In the genomic region with DNA sequence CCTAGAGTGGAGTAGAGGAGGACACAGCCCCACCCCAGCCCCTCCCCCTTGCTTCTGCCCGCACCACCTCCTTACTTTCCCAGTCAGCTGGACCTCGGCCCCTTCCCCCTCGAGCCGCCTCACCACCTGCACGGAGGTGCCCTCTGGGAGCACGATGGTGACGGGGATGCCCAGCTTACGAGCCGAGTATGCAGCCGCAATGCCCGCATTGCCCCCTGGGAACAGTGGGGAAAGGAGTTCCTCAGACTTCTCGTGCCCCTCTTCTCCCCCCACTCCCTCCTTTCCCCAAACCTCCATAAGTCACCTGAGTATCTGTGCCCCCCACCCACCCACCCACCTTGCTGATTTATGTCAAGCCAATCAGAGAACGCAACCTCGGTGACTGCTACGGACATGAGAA, we compare ENCODE assay signal across 24 mouse cellular contexts. TPM values are rescaled to one million over a fixed set of nuclear protein-coding genes. Genes with fewer than 3 reads are reported as not detected.
DNase-seq lines count a peak whose midpoint lies in the region; ATAC-seq and TF ChIP-seq lines count a peak whose summit lies in the region.
"Had no signal": no experiment of that assay in that cellular context is flagged by ENCODE, and none has a peak within 500 bp of the region (broad histone marks: within the 10 kb centered on the region; RNA-seq: fewer than 3 reads in every experiment).

No protein-coding gene starts in this region.

- H3K4me1 ChIP-seq in CH12.LX (ENCODE audit: control insufficient read depth in 1 of 2, insufficient read depth in 2 of 2), result peaks cover 13 to 45% of the 10 kb centered on the region in 2 experiments; a peak in 3 of 4 replicates
- peaks cover 8% of the 10 kb centered on the region for H3K4me1 ChIP-seq in liver, postnatal 0 days (ENCODE audit: insufficient read depth)

- WGBS in liver, postnatal 0 days (ENCODE audit: insufficient replicate concordance), result 67% methylated on average over 15 of the region's 15 CpGs

- H3K27ac ChIP-seq in CH12.LX (ENCODE audit: insufficient read depth, low read depth), result no peak overlapping the region
- no peak overlapping the region for H3K27ac ChIP-seq in liver, postnatal 0 days (ENCODE audit: low read depth)

- no peak for ATAC-seq in liver, postnatal 0 days
- ATAC-seq: activated CD4-positive, CD25-positive, alpha-beta regulatory T cell, adult 4 months; CD4-positive, CD25-positive, alpha-beta regulatory T cell, adult 4 months; Patski had no signal

- H3K4me3 ChIP-seq in CH12.LX (replicated peaks in 1 of 3; ENCODE audit: low read depth in 2 of 3, low read length in 2 of 3, poor library complexity in 1 of 3), result no peak overlapping the region
- no peak overlapping the region for H3K4me3 ChIP-seq in liver, postnatal 0 days (ENCODE audit: low read depth, low read length)

- H3K9me3 ChIP-seq in CH12.LX (replicated peaks; ENCODE audit: low read length), result peaks cover 15% of the 10 kb centered on the region
- H3K9me3 ChIP-seq in liver, postnatal 0 days (ENCODE audit: low read length), result no peaks in the 10 kb centered on the region

- TF ChIP-seq CTCF in CH12.LX (conservative IDR thresholded peaks at IDR 0.05 in 1 of 2, IDR thresholded peaks at IDR 0.05 in 1 of 2; ENCODE audit: low read depth in 2 of 2, low read length in 2 of 2), result no peak
- no peak for TF ChIP-seq CTCF in liver, postnatal 0 days (IDR thresholded peaks at IDR 0.05; ENCODE audit: low read depth)

- dilution Hi-C loops in CH12.LX (cut with MboI; ENCODE audit: extremely low pct_ligation_motif_present, extremely low pct_unique_long_range_greater_than_20kb, low sequenced_read_pairs), result no loop called here

- peak overlapping the region; percentile 57 for H3K4me2 ChIP-seq in CH12.LX (ENCODE audit: insufficient read depth, low read depth, poor library complexity, severe bottlenecking)
- no peak overlapping the region for H3K4me2 ChIP-seq in liver, postnatal 0 days (ENCODE audit: low read depth, low read length)

- peak; percentile 43 for DNase-seq in testis, postnatal 10 days (ENCODE audit: low spot score)
- DNase-seq in testis, postnatal 14 days (ENCODE audit: low spot score), result no peak
- DNase-seq in CH12.LX (ENCODE audit: extremely low read depth), result peak; percentile 26
- DNase-seq in liver, postnatal 0 days, result no peak
- DNase-seq: adrenal gland, adult 2 months; adrenal gland, adult 8-10 months; adrenal gland, postnatal 10 days; adrenal gland, postnatal 14 days; adrenal gland, postnatal 25 days; adrenal gland, postnatal 36 days; B cell, adult 2 months; cerebellum, adult 11 months; cerebellum, adult 11-12 months; cerebellum, adult 18-20 months; cerebellum, adult 2 months had no signal

- TF ChIP-seq EP300 in CH12.LX (IDR thresholded peaks at IDR 0.05; ENCODE audit: low read length), result 0 out of 2 replicates have a peak, but pooled peaks have one; percentile 23
- no peak for TF ChIP-seq EP300 in liver, postnatal 0 days (IDR thresholded peaks at IDR 0.05; ENCODE audit: low read depth)

- peaks cover 74% of the 10 kb centered on the region for H3K27me3 ChIP-seq in CH12.LX (replicated peaks)
- H3K27me3 ChIP-seq in liver, postnatal 0 days (ENCODE audit: insufficient read depth, low read length), result 0 out of 2 replicates have a peak, but pooled peaks cover 11% of the 10 kb centered on the region
- H3K27me3 ChIP-seq: Patski had no signal

- H3K79me2 ChIP-seq in CH12.LX (replicated peaks; ENCODE audit: control insufficient read depth, extremely low read depth, insufficient read depth, poor library complexity, severe bottlenecking), result no peaks in the 10 kb centered on the region

- in situ Hi-C loops in CH12.LX (cut with MboI; ENCODE audit: low pct_ligation_motif_present, low pct_unique_long_range_greater_than_20kb, low sequenced_read_pairs), result no loop called here

- no peak for TF ChIP-seq POLR2A in CH12.LX (IDR thresholded peaks at IDR 0.05; ENCODE audit: low read depth, low read length)

- no peaks in the 10 kb centered on the region for H3K36me3 ChIP-seq in CH12.LX (replicated peaks in 1 of 2; ENCODE audit: control insufficient read depth in 1 of 2, insufficient read depth in 1 of 2, low read length in 1 of 2)
- H3K36me3 ChIP-seq in liver, postnatal 0 days (replicated peaks; ENCODE audit: insufficient read depth, low read length), result no peaks in the 10 kb centered on the region

- no peak overlapping the region for H3K9ac ChIP-seq in CH12.LX (ENCODE audit: insufficient read depth, low read depth)
- H3K9ac ChIP-seq in liver, postnatal 0 days (replicated peaks), result no peak overlapping the region

- no peak for TF ChIP-seq RAD21 in CH12.LX (IDR thresholded peaks at IDR 0.05; ENCODE audit: low read depth, low read length)

TF ChIP-seq in CH12.LX, 34 proteins besides CTCF, POLR2A, EP300 and RAD21:
- TF ChIP-seq HCFC1 (IDR thresholded peaks at IDR 0.05; ENCODE audit: low read depth, low read length) (no peak), CHD1 (IDR thresholded peaks at IDR 0.05; ENCODE audit: low read depth, low read length) (no peak), CHD2 (IDR thresholded peaks at IDR 0.05; ENCODE audit: low read length) (peak; percentile 33; the same call in 1 of the 2 replicates), PAX5 (IDR thresholded peaks at IDR 0.05; ENCODE audit: low read length) (no peak), ZC3H11A (IDR thresholded peaks at IDR 0.05; ENCODE audit: low read depth, low read length) (no peak), E2F4 (IDR thresholded peaks at IDR 0.05; ENCODE audit: insufficient replicate concordance, low read depth, low read length) (no peak), TCF12 (IDR thresholded peaks at IDR 0.05; ENCODE audit: low read depth, low read length) (peak; percentile 79), SIN3A (IDR thresholded peaks at IDR 0.05; ENCODE audit: low read length) (no peak), BHLHE40 (IDR thresholded peaks at IDR 0.05; ENCODE audit: low read depth, low read length) (peak; percentile 75), IRF4 (IDR thresholded peaks at IDR 0.05; ENCODE audit: low read depth, low read length) (peak; percentile 35; the same call in 1 of the 2 replicates), MAZ (IDR thresholded peaks at IDR 0.05; ENCODE audit: low read depth, low read length) (0 out of 2 replicates have a peak, but pooled peaks have one; percentile 24), USF2 (conservative IDR thresholded peaks at IDR 0.05; ENCODE audit: low read depth, low read length) (no peak), ETS1 (conservative IDR thresholded peaks at IDR 0.05; ENCODE audit: low read depth, low read length) (peak; percentile 83), USF1 (IDR thresholded peaks at IDR 0.05; ENCODE audit: low read depth, low read length) (no peak), ELF1 (IDR thresholded peaks at IDR 0.05; ENCODE audit: low read depth, low read length) (no peak), MEF2A (IDR thresholded peaks at IDR 0.05; ENCODE audit: borderline replicate concordance, low read depth, low read length) (0 out of 2 replicates have a peak, but pooled peaks have one; percentile 20), MAFK (IDR thresholded peaks at IDR 0.05; ENCODE audit: insufficient replicate concordance, low read length) (0 out of 2 replicates have a peak, but pooled peaks have one; percentile 20), SMC3 (IDR thresholded peaks at IDR 0.05; ENCODE audit: low read depth, low read length) (no peak)

RNA-seq across cellular contexts. Expression of gene Sdsl, which starts 10.7 kb away (rescaled TPM):
- total RNA-seq in CH12.LX (2012; rRNA removed), result 1.8 and 4.0 TPM in 2 replicates
- total RNA-seq in CH12.LX (2014; rRNA removed), result not detected in 2 replicates
- polyA plus RNA-seq in CH12.LX (2012; ENCODE audit: insufficient read length, low read depth), result 0.37 TPM in 1 of 2 replicates, not detected in the other
- 21.0 and 24.5 TPM in 2 replicates for polyA plus RNA-seq in liver, postnatal 0 days (2015; fragmentation: Nextera tagmentation; extraction: Ambion mirVana)
- polyA plus RNA-seq: activated CD4-positive, CD25-positive, alpha-beta regulatory T cell, adult 4 months; CD4-positive, CD25-positive, alpha-beta regulatory T cell, adult 4 months had no signal

RNA-seq across cellular contexts. Expression of gene Sds, which starts 14.4 kb away (rescaled TPM):
- not detected in 2 replicates for total RNA-seq in CH12.LX (2012; rRNA removed)
- total RNA-seq in CH12.LX (2014; rRNA removed), result not detected in 2 replicates
- polyA plus RNA-seq in CH12.LX (2012; ENCODE audit: insufficient read length, low read depth), result 0.76 and 1.5 TPM in 2 replicates
- polyA plus RNA-seq in liver, postnatal 0 days (2015; fragmentation: Nextera tagmentation; extraction: Ambion mirVana), result 32.4 and 32.5 TPM in 2 replicates
- total RNA-seq: adrenal gland, adult 18-20 months; adrenal gland, postnatal 25 days; G1E; MEL had no signal
- polyA plus RNA-seq: activated CD4-positive, CD25-positive, alpha-beta regulatory T cell, adult 4 months; brain, embryonic 14.5 days; CD4-positive, CD25-positive, alpha-beta regulatory T cell, adult 4 months; G1E had no signal

RNA-seq across cellular contexts. Expression of gene Lhx5, which starts 30.4 kb away (rescaled TPM):
- total RNA-seq in CH12.LX (2012; rRNA removed), result not detected in 2 replicates
- total RNA-seq in CH12.LX (2014; rRNA removed), result not detected in 2 replicates
- not detected in 2 replicates for polyA plus RNA-seq in CH12.LX (2012; ENCODE audit: insufficient read length, low read depth)
- not detected in 2 replicates for polyA plus RNA-seq in liver, postnatal 0 days (2015; fragmentation: Nextera tagmentation; extraction: Ambion mirVana)
- total RNA-seq: adrenal gland, adult 18-20 months; adrenal gland, adult 2 months; adrenal gland, adult 8-10 months; adrenal gland, postnatal 10 days; adrenal gland, postnatal 14 days; adrenal gland, postnatal 25 days; adrenal gland, postnatal 36 days; adrenal gland, postnatal 4 days; MEL had no signal
- polyA plus RNA-seq: activated CD4-positive, CD25-positive, alpha-beta regulatory T cell, adult 4 months; adrenal gland, adult 2 months; C2C12; CD4-positive, CD25-positive, alpha-beta regulatory T cell, adult 4 months; G1E had no signal

RNA-seq across cellular contexts. Expression of gene Plbd2, which starts 41.5 kb away (rescaled TPM):
- total RNA-seq in CH12.LX (2012; rRNA removed), result 10.8 and 21.3 TPM in 2 replicates
- total RNA-seq in CH12.LX (2014; rRNA removed), result 7.1 and 9.0 TPM in 2 replicates
- polyA plus RNA-seq in CH12.LX (2012; ENCODE audit: insufficient read length, low read depth), result 24.3 and 28.8 TPM in 2 replicates
- 53.6 and 54.1 TPM in 2 replicates for polyA plus RNA-seq in liver, postnatal 0 days (2015; fragmentation: Nextera tagmentation; extraction: Ambion mirVana)

RNA-seq across cellular contexts. Expression of gene Slc8b1, which starts 49.1 kb away (rescaled TPM):
- total RNA-seq in CH12.LX (2012; rRNA removed) (3.3 and 5.8 TPM in 2 replicates), CH12.LX (2014; rRNA removed) (3.2 and 3.6 TPM in 2 replicates)
- polyA plus RNA-seq in CH12.LX (2012; ENCODE audit: insufficient read length, low read depth), result 4.6 and 5.1 TPM in 2 replicates
- polyA plus RNA-seq in liver, postnatal 0 days (2015; fragmentation: Nextera tagmentation; extraction: Ambion mirVana), result 15.3 and 17.1 TPM in 2 replicates

Comparison
In these comparisons a context has a peak if more than half of its experiments do, and no peak if none do; other contexts are left out.
1. DNase-seq: peak in testis, postnatal 10 days (single experiment) and CH12.LX (single experiment); none in testis, postnatal 14 days (single experiment) and liver, postnatal 0 days (single experiment).
2. RNA of gene Sdsl, which starts 10.7 kb away (polyA plus RNA-seq): 21.0 to 24.5 TPM in liver, postnatal 0 days; 0.37 TPM in CH12.LX; every median in the first group is over 10 times any median in the second.
3. RNA of gene Sds, which starts 14.4 kb away (polyA plus RNA-seq): 32.4 to 32.5 TPM in liver, postnatal 0 days; 0.76 to 1.5 TPM in CH12.LX; every median in the first group is over 10 times any median in the second.